Mouse (Mus musculus): ENCODE data around the gene Adam8.

Gene Adam8

DNA sequence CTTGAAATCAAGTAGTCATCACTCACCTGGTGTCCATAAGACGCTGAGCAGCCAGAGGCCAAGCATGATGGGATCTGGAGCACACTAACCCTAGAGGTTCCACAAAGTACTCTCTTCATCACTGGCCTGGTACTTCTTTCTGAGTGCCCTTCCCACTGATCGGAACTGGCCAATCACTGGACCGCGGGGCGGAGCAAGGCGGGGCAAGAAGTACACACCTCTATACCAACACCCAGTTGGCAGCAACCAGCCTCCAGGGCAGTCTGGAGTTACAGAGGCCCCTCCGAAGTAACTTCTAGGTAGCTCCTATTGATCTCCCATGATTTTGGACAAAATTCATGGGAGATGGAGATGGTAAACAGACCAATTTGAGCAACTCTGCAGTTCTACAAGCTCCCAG is at the start of gene Adam8:
TSS of gene Adam8 (minus strand) at position 157 of the 400 bp plus-strand sequence.
- DNase-seq, result no peak

DNA sequence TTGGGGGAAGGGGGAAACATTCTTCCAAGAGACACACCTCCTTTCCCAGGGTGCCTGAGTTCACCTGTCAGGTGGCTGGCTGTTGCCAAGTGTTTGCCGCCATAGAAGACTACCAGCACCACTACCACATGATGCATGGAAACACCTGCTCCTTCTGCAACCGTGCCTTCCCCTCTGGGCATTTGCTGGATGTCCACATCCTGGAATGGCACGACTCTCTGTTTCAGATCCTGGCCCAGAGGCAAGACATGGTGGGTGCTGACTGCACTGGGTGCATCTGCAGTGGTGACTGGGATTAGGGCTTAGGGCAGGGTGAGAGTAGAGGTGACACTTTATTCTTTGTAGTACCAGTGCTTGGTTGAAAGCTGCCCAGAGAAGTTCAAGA is 44.8 kb upstream of the Adam8 start:
- no peak for DNase-seq

GRCm38 (mm10) chr7:140036281-140037170 is 44.2 kb upstream of the Adam8 start, which contains the start of the genes Zfp511 and Tubgcp2:
Zfp511 (plus strand) TSS chr7:140036391.
Tubgcp2 (minus strand) TSS chr7:140036669.
- peak; percentile 96 for DNase-seq

DNA sequence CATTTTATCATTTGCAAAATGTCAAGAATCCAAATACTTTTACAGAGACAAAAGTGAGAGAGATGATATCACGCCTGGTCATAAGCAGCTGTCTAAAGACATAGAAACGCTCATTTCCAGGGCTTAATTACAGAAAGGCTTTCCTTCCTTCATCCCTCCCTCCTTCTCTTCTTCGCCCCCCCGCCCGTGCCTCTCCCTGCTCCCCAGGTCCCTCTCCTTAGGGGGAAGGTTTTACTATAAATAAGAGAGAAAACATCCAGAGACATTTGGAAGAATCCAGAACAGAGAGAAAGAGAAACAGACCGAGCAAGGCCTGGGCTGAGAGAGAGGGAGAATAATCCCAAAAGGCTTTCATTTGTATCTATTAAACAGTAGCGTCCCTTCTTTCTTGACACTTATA is 43.1 kb upstream of the Adam8 start:
- DNase-seq, result no peak

GRCm38 (mm10) chr7:140033386-140033785 is 41.0 kb upstream of the Adam8 start:
- no peak for DNase-seq

- no peak for DNase-seq
Measured at GRCm38 (mm10) chr7:140032366-140032765, 40.0 kb upstream of the Adam8 start.

- no peak for DNase-seq
Measured at GRCm38 (mm10) chr7:140031771-140032170, 39.4 kb upstream of the Adam8 start.

DNA sequence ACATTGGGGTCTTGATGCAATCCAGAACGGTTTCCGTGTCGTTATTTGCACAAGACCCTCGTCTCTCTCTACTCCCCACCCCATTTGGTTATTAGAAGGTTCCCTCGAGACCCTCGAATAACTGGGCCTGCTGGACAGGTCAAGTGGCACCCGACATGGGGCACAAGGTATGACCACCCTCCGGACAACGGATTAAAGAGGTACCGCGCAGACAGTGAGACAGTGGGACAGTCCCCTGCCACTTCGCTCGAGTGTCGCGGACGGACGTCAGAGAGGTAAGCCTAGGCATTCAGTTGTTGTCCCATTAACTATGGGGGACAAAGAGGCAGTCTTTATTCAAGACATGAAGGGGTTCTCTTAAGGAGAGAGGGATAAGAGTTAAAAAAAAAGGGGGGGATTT is 19.0 kb upstream of the Adam8 start:
- no peak for DNase-seq

- no peak for DNase-seq
Measured at GRCm38 (mm10) chr7:140007781-140008180, 15.4 kb upstream of the Adam8 start.

- DNase-seq, result no peak
Measured at GRCm38 (mm10) chr7:140006861-140007611, 14.7 kb upstream of the Adam8 start.

DNA sequence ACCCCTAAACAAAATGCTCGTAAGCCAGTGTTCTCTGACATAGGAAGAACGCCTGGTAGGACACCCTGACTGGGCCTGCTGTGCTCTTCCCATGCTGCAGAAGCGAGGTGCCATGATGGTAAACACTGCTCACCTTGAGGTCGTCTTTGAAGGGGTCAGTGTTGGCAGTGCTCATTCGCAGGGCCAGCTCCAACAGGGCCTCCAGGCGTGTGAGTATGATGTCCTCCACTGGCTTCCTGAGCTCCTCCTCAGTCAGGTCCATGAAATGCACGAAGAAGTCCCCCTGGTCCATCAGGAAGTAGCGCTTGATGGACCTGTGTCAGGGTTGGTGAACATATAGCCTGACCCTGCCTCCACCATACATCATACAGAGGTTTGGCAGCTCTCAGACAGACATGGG is 12.3 kb upstream of the Adam8 start:
- no peak for DNase-seq

DNA sequence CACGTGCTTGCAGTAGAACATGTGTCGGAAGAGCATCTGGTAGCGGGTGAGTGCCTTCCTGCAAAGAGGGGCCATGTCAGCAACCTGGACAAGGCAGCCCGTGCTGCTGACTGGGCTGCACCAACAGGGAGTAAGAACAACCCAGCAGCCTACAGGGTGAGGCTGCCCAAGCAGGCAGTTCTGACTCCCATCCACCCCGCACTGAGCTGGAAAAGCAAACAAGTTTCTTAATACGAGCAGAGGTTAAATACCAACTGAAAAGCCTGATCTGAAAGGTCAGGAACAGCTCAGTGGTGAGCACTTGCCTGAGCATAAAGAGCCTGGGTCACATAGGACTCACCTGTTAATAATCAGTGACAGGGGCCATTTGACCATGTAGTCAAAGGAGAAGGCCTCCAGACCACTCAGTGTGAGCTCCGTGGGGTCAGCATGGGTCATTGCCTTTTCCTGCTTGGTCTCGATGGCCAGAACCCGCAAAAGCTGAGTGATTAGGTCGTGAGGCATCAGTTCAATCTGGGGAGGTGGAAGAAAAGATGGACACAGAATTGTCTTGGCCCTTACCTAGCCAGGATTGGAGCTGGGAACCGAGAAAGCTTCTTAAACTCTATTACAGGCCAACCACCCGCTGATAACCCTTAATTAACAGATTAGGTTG is 8.9 kb upstream of the Adam8 start:
- DNase-seq, result no peak

- DNase-seq, result no peak
Measured at GRCm38 (mm10) chr7:139998691-139999350, 6.5 kb upstream of the Adam8 start.

- peak; percentile 34 for DNase-seq
Measured at GRCm38 (mm10) chr7:139994676-139995075, 2.3 kb upstream of the Adam8 start.

GRCm38 (mm10) chr7:139994202-139994601 is 1.8 kb upstream of the Adam8 start:
- DNase-seq, result no peak

GRCm38 (mm10) chr7:139993532-139993931 is 1.2 kb upstream of the Adam8 start:
- no peak for DNase-seq

- DNase-seq, result no peak
Measured at GRCm38 (mm10) chr7:139990864-139991394, 1.4 kb downstream of the Adam8 start.

DNA sequence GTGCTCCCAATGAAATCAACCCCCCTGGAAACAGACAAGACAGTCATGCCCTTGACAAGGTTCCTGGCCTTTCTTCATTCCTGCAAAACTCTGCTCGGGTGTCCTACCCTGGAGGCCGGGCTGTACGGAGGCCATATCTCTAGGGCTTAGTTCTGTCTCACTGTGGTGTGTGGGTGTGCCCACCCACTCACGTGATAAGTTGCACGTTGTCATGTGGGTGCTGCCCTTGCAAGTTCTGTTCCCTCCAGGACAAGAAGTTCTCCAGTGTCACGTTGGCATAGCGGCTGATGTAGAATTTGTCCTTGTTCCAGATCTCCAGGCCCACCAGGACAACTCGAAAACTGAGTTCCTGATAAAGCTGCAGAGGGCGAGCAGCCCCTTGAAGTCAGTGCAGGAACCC is 4.1 kb downstream of the Adam8 start:
- DNase-seq, result no peak

- DNase-seq, result no peak
Measured at GRCm38 (mm10) chr7:139984505-139984904, 7.9 kb downstream of the Adam8 start.

- DNase-seq, result no peak
Measured at GRCm38 (mm10) chr7:139982058-139982457, 10.3 kb downstream of the Adam8 start.

- DNase-seq, result no peak
Measured at GRCm38 (mm10) chr7:139980778-139981177, 11.6 kb downstream of the Adam8 start.

GRCm38 (mm10) chr7:139979011-139979719 is 13.2 kb downstream of the Adam8 start:
- DNase-seq, result peak; percentile 12
